Mouse (Mus musculus): Measurements from ENCODE around the gene Gm10354.
"Not testable (repeated sequence)": the region's sequence is repeated elsewhere in the genome, so short reads cannot be mapped to it uniquely, and the experiment has no call there.

The Gm10354 gene

GRCm38 (mm10) chr5:14978835-14979234 is at the start of gene Gm10354:
Gm10354 (minus strand) TSS chr5:14978935.
- not testable (repeated sequence) for DNase-seq

- DNase-seq, result not testable (repeated sequence)
Observed at GRCm38 (mm10) chr5:15024316-15024715, 45.6 kb upstream of the Gm10354 start.

GRCm38 (mm10) chr5:15020067-15020466 is 41.3 kb upstream of the Gm10354 start:
- DNase-seq, result not testable (repeated sequence)

DNA sequence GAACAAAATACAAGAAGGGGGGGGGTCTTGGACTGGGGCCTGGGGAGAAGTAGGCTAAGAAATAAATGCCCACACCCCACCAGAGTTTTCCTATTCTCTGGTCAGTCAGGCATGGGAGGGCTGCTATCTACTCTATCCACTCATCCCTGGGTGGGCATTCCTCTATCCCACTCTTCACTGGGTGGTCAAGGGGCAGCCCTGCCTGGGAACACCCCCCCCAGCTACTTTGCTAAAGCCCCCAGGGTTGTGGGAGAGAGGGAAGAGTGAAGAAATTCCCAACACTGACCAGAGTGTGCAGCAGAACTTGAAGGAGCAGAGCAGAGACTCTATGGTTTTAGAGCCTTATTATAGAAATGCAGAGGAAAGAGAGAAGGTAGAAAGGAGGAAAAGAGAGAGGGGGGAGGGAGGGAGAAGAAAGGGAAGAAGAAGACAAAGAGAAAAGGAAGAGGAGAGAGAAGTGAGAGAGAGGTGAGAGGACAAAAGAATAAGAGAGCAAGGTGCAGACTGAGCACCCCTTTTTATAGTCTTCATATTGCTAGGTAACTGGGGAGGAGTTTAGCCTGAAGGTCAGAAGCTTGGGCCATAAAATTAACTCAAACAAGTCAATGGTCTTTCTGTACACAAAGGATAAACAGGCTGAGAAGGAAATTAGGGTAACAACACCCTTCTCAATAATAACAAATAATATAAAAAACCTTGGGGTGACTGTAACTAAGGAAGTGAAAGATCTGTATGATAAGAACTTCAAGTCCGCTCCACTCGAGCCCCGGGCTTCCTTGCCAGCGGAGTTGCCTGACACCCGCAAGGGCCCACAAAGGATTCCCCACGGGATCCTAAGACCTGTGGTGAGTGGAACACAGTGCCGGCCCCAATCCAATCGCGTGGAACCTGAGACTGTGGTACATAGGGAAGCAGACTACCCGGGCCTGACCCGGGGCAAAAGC is 32.2 kb upstream of the Gm10354 start:
- not testable (repeated sequence) for DNase-seq

DNA sequence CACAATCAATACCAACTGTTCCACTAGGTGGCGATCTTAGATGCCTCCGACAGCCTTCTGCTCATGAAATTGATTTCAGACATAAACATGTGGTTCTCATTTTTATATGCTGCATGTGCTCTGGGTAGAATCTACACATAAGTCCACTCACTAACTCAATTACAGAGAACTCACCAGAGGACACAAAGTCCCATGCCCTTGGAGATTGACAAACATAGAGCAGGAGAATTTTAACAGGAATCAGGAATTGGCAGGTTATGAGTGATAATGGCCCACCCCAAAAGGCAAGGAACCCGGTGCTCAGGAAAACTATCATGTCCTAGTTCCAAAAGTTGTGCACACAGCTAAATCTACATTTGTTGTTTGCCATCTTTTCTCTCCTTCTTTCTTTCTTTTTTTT is 28.2 kb upstream of the Gm10354 start:
- not testable (repeated sequence) for DNase-seq

GRCm38 (mm10) chr5:15006288-15006687 is 27.6 kb upstream of the Gm10354 start:
- DNase-seq, result not testable (repeated sequence)

- DNase-seq, result not testable (repeated sequence)
Observed at GRCm38 (mm10) chr5:15005584-15005983, 26.8 kb upstream of the Gm10354 start.

- not testable (repeated sequence) for DNase-seq
Observed at GRCm38 (mm10) chr5:15004569-15005562, 26.1 kb upstream of the Gm10354 start.

GRCm38 (mm10) chr5:14998077-14998476 is 19.3 kb upstream of the Gm10354 start:
- DNase-seq, result not testable (repeated sequence)

DNA sequence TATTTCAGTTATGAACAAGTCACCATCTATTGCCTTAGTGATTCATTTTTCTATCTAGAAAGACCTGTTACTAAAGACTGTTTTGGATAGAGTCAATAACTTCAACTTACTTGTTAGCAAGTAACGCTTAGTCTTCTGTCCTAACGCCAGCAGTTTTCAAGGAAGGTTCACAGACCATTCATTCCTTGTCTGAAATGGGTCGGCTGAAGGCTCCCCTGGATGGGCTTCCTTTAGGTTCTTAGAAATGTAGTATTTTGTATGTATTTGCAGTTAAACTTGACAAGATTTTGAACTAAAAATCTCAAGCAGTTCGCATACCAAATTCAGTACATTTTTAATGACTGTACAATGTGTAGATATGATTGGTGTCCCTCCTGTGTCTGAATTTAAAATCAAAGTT is 18.8 kb upstream of the Gm10354 start:
- peak; percentile 39 for DNase-seq

- not testable (repeated sequence) for DNase-seq
Observed at GRCm38 (mm10) chr5:14996670-14997249, 18.0 kb upstream of the Gm10354 start.

- DNase-seq, result not testable (repeated sequence)
Observed at GRCm38 (mm10) chr5:14994124-14994523, 15.4 kb upstream of the Gm10354 start.

DNA sequence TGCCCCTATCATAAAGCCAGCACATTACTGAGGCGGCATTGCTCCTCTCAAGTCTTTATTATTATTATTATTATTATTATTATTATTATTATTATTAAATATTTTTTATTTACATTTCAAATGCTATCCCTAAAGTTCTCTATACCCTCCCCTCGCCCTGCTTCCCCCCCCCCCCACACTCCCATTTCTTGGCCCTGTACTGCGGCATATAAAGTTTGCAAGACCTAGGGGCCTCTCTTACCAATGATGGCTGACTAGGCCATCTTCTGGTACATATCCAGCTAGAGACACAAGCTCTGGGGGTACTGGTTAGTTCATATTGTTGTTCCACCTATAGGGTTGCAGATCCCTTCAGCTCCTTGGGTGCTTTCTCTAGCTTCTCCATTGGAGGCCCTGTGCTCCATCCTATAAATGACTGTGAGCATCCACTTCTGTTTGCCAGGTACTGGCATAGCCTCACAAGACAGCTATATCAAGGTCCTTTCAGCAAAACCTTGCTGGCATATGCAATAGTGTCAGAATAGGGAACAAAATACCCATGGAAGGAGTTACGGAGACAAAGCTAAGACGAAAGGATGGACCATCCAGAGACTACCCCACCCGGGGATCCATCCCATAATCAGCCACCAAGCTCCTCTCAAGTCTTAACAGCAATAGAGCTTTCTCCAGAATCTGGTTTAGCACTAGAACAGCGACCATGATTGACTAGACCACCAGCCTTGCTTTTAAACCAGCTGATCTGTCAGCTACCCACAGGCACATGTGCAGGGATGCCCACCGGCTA is 11.8 kb upstream of the Gm10354 start:
- not testable (repeated sequence) for DNase-seq

DNA sequence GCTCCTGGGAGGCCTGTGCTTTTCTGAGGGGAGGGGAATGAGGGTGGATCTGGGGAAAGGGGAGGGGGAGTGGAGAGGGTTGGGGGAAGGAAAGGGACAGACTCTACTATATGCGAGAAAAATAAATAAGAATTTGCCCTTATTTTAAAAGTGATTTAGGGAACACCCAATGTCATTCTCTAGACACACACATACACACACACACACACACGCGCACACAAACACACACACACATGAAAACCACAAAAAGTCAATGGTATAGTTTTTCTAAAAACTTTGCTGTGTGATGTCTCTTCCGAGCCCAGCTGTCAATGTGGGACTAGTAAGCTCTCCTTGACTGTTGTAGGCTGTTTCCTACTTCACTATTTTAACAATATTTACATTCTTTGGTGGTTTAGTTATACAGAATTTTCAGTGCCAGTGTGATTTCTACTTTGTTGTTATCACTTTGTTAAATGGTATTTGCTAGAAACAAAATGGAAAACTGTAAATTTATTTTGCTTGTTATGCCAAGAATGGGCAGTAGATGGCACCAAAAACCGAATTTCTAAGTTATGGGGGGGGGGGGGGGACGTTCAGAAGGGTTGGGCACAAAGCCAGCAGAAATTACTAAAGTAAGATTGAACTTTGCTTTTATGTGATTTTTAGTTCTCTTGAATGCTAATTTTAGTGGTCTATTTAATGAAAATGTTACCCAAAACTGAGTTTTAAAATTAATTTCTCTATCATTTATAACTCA is 8.1 kb upstream of the Gm10354 start:
- DNase-seq, result not testable (repeated sequence)

GRCm38 (mm10) chr5:14977368-14977767 is 1.4 kb downstream of the Gm10354 start:
- not testable (repeated sequence) for DNase-seq

GRCm38 (mm10) chr5:14975294-14975693 is 3.4 kb downstream of the Gm10354 start:
- DNase-seq, result not testable (repeated sequence)

- not testable (repeated sequence) for DNase-seq
Observed at GRCm38 (mm10) chr5:14972841-14973240, 5.9 kb downstream of the Gm10354 start.

GRCm38 (mm10) chr5:14963821-14964220 is 14.9 kb downstream of the Gm10354 start:
- DNase-seq, result not testable (repeated sequence)

- not testable (repeated sequence) for DNase-seq
Observed at GRCm38 (mm10) chr5:14961502-14961901, 17.2 kb downstream of the Gm10354 start.

GRCm38 (mm10) chr5:14955928-14956706 is 22.6 kb downstream of the Gm10354 start:
- DNase-seq, result not testable (repeated sequence)
